Mouse (Mus musculus) CH12.LX (cell line): ENCODE measurements at regions not wholly inside any gene's neighbourhood (a gene's known extent, or its start where the extent isn't known, plus 50 kb on each side); places are given as distances from the start of the nearest gene placed in this dataset.

Experiments
- BHLHE40 ChIP-seq: IDR thresholded peaks from 2 replicates; pipeline ENCODE4 v1.6.1; 2011; ENCODE audit warnings: mild to moderate bottlenecking, low read depth, low read length, improper control_type of control experiment
- CTCF ChIP-seq, 2 experiments: IDR thresholded peaks in 1 of 2; conservative IDR thresholded peaks in 1 of 2; 2 replicates each; pipeline ENCODE4 v1.5.1; 2011 to 2012; ENCODE audit warnings: low read depth in 2 of 2, low read length in 2 of 2, improper control_type of control experiment in 1 of 2, inconsistent platforms in 1 of 2, mild to moderate bottlenecking in 1 of 2, moderate library complexity in 1 of 2
- ELF1 ChIP-seq: IDR thresholded peaks from 2 replicates; pipeline ENCODE4 v1.6.1; 2014; ENCODE audit warnings: low read depth, mild to moderate bottlenecking, inconsistent platforms, low read length, improper control_type of control experiment
- EP300 ChIP-seq: IDR thresholded peaks from 2 replicates; pipeline ENCODE4 v1.6.1; 2011; ENCODE audit warnings: low read length, improper control_type of control experiment
- HCFC1 ChIP-seq: IDR thresholded peaks from 2 replicates; pipeline ENCODE4 v1.6.1; 2012; ENCODE audit warnings: low read depth, mild to moderate bottlenecking, inconsistent platforms, low read length, improper control_type of control experiment
- JUN ChIP-seq: IDR thresholded peaks from 2 replicates; pipeline ENCODE4 v1.6.1; 2011; ENCODE audit warnings: low read depth, mild to moderate bottlenecking, low read length, improper control_type of control experiment, moderate library complexity; ENCODE audit not compliant: insufficient read depth
- POLR2A ChIP-seq: IDR thresholded peaks from 2 replicates; pipeline ENCODE4 v1.6.1; 2011; ENCODE audit warnings: low read depth, mild to moderate bottlenecking, improper control_type of control experiment, low read length
- ZMIZ1 ChIP-seq: IDR thresholded peaks from 2 replicates; pipeline ENCODE4 v1.6.1; 2012; ENCODE audit warnings: low read depth, mild to moderate bottlenecking, inconsistent platforms, low read length, improper control_type of control experiment

- no peak for TF ChIP-seq CTCF (conservative IDR thresholded peaks at IDR 0.05 in 1 of 2, IDR thresholded peaks at IDR 0.05 in 1 of 2; ENCODE audit: low read depth in 2 of 2, low read length in 2 of 2)
- TF ChIP-seq BHLHE40, result no peak
- no peak for TF ChIP-seq HCFC1
- no peak for TF ChIP-seq POLR2A
- no peak for TF ChIP-seq ELF1
- no peak for TF ChIP-seq JUN
- no peak for TF ChIP-seq EP300
- TF ChIP-seq ZMIZ1, result no peak
Measured at GRCm38 (mm10) chr14:80280188-80280587, 296.3 kb downstream of the Olfm4 start.
